Mouse (Mus musculus): ENCODE measurements around the gene Crim1. TPM values are rescaled to one million over a fixed set of nuclear protein-coding genes. Genes with fewer than 3 reads are reported as not detected.

The Crim1 gene
- polyA plus RNA-seq, 1 experiment = 1.7 TPM

- 49% methylated on average over 8 of the region's 8 CpGs for WGBS
- H3K4me1 ChIP-seq (ENCODE audit: control insufficient read depth, insufficient read depth, low read length) = no peaks in the 10 kb centered on the region
- TF ChIP-seq CTCF (IDR thresholded peaks at IDR 0.05; ENCODE audit: control insufficient read depth, insufficient read depth, low read length) (no peak), POLR2A (IDR thresholded peaks at IDR 0.05; ENCODE audit: borderline replicate concordance, control insufficient read depth, low read depth, low read length) (no peak)
- no peak overlapping the region for H3K27ac ChIP-seq (ENCODE audit: control insufficient read depth, insufficient read depth, low read depth, low read length, poor library complexity)
- no peak overlapping the region for H3K4me3 ChIP-seq (replicated peaks; ENCODE audit: control insufficient read depth, low read depth, low read length)
Measured at GRCm38 (mm10) chr17:78298967-78299540, 99.0 kb downstream of the Crim1 start.

GRCm38 (mm10) chr17:78303053-78303452 is 103.0 kb downstream of the Crim1 start:
- 53% methylated on average over 2 of the region's 2 CpGs for WGBS
- Histone ChIP-seq H3K27ac (ENCODE audit: control insufficient read depth, insufficient read depth, low read depth, low read length, poor library complexity) (no peak overlapping the region), H3K4me3 (replicated peaks; ENCODE audit: control insufficient read depth, low read depth, low read length) (no peak overlapping the region), H3K4me1 (ENCODE audit: control insufficient read depth, insufficient read depth, low read length) (no peaks in the 10 kb centered on the region)
- TF ChIP-seq CTCF (IDR thresholded peaks at IDR 0.05; ENCODE audit: control insufficient read depth, insufficient read depth, low read length) = no peak

GRCm38 (mm10) chr17:78304059-78304458 is 104.0 kb downstream of the Crim1 start:
- WGBS = 91% methylated on average over 13 of the region's 13 CpGs
- Histone ChIP-seq H3K27ac (ENCODE audit: control insufficient read depth, insufficient read depth, low read depth, low read length, poor library complexity) (no peak overlapping the region), H3K4me1 (ENCODE audit: control insufficient read depth, insufficient read depth, low read length) (no peaks in the 10 kb centered on the region), H3K4me3 (replicated peaks; ENCODE audit: control insufficient read depth, low read depth, low read length) (no peak overlapping the region)
- TF ChIP-seq POLR2A (IDR thresholded peaks at IDR 0.05; ENCODE audit: borderline replicate concordance, control insufficient read depth, low read depth, low read length) (no peak), CTCF (IDR thresholded peaks at IDR 0.05; ENCODE audit: control insufficient read depth, insufficient read depth, low read length) (no peak)

- H3K27ac ChIP-seq (ENCODE audit: control insufficient read depth, insufficient read depth, low read depth, low read length, poor library complexity) = no peak overlapping the region
- TF ChIP-seq CTCF (IDR thresholded peaks at IDR 0.05; ENCODE audit: control insufficient read depth, insufficient read depth, low read length) (no peak), POLR2A (IDR thresholded peaks at IDR 0.05; ENCODE audit: borderline replicate concordance, control insufficient read depth, low read depth, low read length) (no peak)
- H3K4me3 ChIP-seq (replicated peaks; ENCODE audit: control insufficient read depth, low read depth, low read length) = no peak overlapping the region
- 86% methylated on average over 9 of the region's 9 CpGs for WGBS
- no peaks in the 10 kb centered on the region for H3K4me1 ChIP-seq (ENCODE audit: control insufficient read depth, insufficient read depth, low read length)
Measured at GRCm38 (mm10) chr17:78306434-78306833, 106.4 kb downstream of the Crim1 start.

- WGBS = 86% methylated on average over 9 of the region's 9 CpGs
- Histone ChIP-seq H3K27ac (ENCODE audit: control insufficient read depth, insufficient read depth, low read depth, low read length, poor library complexity) (no peak overlapping the region), H3K4me1 (ENCODE audit: control insufficient read depth, insufficient read depth, low read length) (no peaks in the 10 kb centered on the region), H3K4me3 (replicated peaks; ENCODE audit: control insufficient read depth, low read depth, low read length) (no peak overlapping the region)
- TF ChIP-seq POLR2A (IDR thresholded peaks at IDR 0.05; ENCODE audit: borderline replicate concordance, control insufficient read depth, low read depth, low read length) (no peak), CTCF (IDR thresholded peaks at IDR 0.05; ENCODE audit: control insufficient read depth, insufficient read depth, low read length) (no peak)
Measured at GRCm38 (mm10) chr17:78308221-78308620, 108.2 kb downstream of the Crim1 start.

- H3K4me3 ChIP-seq (replicated peaks; ENCODE audit: control insufficient read depth, low read depth, low read length) = no peak overlapping the region
- H3K27ac ChIP-seq (ENCODE audit: control insufficient read depth, insufficient read depth, low read depth, low read length, poor library complexity) = no peak overlapping the region
- WGBS = 91% methylated on average over 12 of the region's 12 CpGs
- H3K4me1 ChIP-seq (ENCODE audit: control insufficient read depth, insufficient read depth, low read length) = no peaks in the 10 kb centered on the region
- TF ChIP-seq POLR2A (IDR thresholded peaks at IDR 0.05; ENCODE audit: borderline replicate concordance, control insufficient read depth, low read depth, low read length) = no peak
- TF ChIP-seq CTCF (IDR thresholded peaks at IDR 0.05; ENCODE audit: control insufficient read depth, insufficient read depth, low read length) = no peak
Measured at GRCm38 (mm10) chr17:78313006-78313405, 113.0 kb downstream of the Crim1 start.

- TF ChIP-seq CTCF (IDR thresholded peaks at IDR 0.05; ENCODE audit: control insufficient read depth, insufficient read depth, low read length) = no peak
- Histone ChIP-seq H3K4me1 (ENCODE audit: control insufficient read depth, insufficient read depth, low read length) (no peaks in the 10 kb centered on the region), H3K4me3 (replicated peaks; ENCODE audit: control insufficient read depth, low read depth, low read length) (no peak overlapping the region), H3K27ac (ENCODE audit: control insufficient read depth, insufficient read depth, low read depth, low read length, poor library complexity) (no peak overlapping the region)
- 82% methylated on average over 5 of the region's 5 CpGs for WGBS
Measured at GRCm38 (mm10) chr17:78313612-78314011, 113.6 kb downstream of the Crim1 start.

GRCm38 (mm10) chr17:78315659-78316058 is 115.6 kb downstream of the Crim1 start:
- TF ChIP-seq POLR2A (IDR thresholded peaks at IDR 0.05; ENCODE audit: borderline replicate concordance, control insufficient read depth, low read depth, low read length) = no peak
- no peak for TF ChIP-seq CTCF (IDR thresholded peaks at IDR 0.05; ENCODE audit: control insufficient read depth, insufficient read depth, low read length)
- no peak overlapping the region for H3K27ac ChIP-seq (ENCODE audit: control insufficient read depth, insufficient read depth, low read depth, low read length, poor library complexity)
- H3K4me1 ChIP-seq (ENCODE audit: control insufficient read depth, insufficient read depth, low read length) = no peaks in the 10 kb centered on the region
- H3K4me3 ChIP-seq (replicated peaks; ENCODE audit: control insufficient read depth, low read depth, low read length) = no peak overlapping the region
- 78% methylated on average over 11 of the region's 11 CpGs for WGBS

- 78% methylated on average over 5 of the region's 5 CpGs for WGBS
- Histone ChIP-seq H3K4me3 (replicated peaks; ENCODE audit: control insufficient read depth, low read depth, low read length) (no peak overlapping the region), H3K27ac (ENCODE audit: control insufficient read depth, insufficient read depth, low read depth, low read length, poor library complexity) (no peak overlapping the region), H3K4me1 (ENCODE audit: control insufficient read depth, insufficient read depth, low read length) (no peaks in the 10 kb centered on the region)
- TF ChIP-seq POLR2A (IDR thresholded peaks at IDR 0.05; ENCODE audit: borderline replicate concordance, control insufficient read depth, low read depth, low read length) = no peak
- no peak for TF ChIP-seq CTCF (IDR thresholded peaks at IDR 0.05; ENCODE audit: control insufficient read depth, insufficient read depth, low read length)
Measured at GRCm38 (mm10) chr17:78317381-78317780, 117.3 kb downstream of the Crim1 start.
